Mouse (Mus musculus) right cerebral cortex, postnatal 4 days (tissue): ENCODE data around the gene Abhd16b.
A peak's percentile ranks its signal among the peaks of the same experiment; 100 is the strongest.
"Not testable (repeated sequence)": the region's sequence is repeated elsewhere in the genome, so short reads cannot be mapped to it uniquely, and the experiment has no call there.

Experiments used
- DNase-seq: peaks from one replicate; pipeline ENCODE4 v3.0.0-alpha.2; 2022

Gene Abhd16b

GRCm38 (mm10) chr2:181487338-181488277 lies 5.4 kb upstream of the Abhd16b start:
- DNase-seq = no peak

GRCm38 (mm10) chr2:181491432-181492205 lies 1.4 kb upstream of the Abhd16b start:
- DNase-seq = no peak

GRCm38 (mm10) chr2:181492206-181492605 lies 800 bp upstream of the Abhd16b start:
- no peak for DNase-seq

GRCm38 (mm10) chr2:181494266-181494945 lies 1.4 kb downstream of the Abhd16b start:
- DNase-seq = no peak

GRCm38 (mm10) chr2:181495845-181496244 lies 2.8 kb downstream of the Abhd16b start:
- DNase-seq = not testable (repeated sequence)

GRCm38 (mm10) chr2:181496281-181496680 lies 3.3 kb downstream of the Abhd16b start:
- DNase-seq = peak; percentile 69

- DNase-seq = peak; percentile 88
Measured at GRCm38 (mm10) chr2:181496831-181497547, 4.0 kb downstream of the Abhd16b start, which contains the start of gene Tpd52l2. TSS of gene Tpd52l2 (plus strand) at chr2:181497142.

GRCm38 (mm10) chr2:181497548-181497875 lies 4.5 kb downstream of the Abhd16b start:
- peak; percentile 11 for DNase-seq

GRCm38 (mm10) chr2:181498644-181499043 lies 5.6 kb downstream of the Abhd16b start:
- no peak for DNase-seq

- DNase-seq = no peak
Measured at GRCm38 (mm10) chr2:181509191-181509590, 16.2 kb downstream of the Abhd16b start.

- no peak for DNase-seq
Measured at GRCm38 (mm10) chr2:181511231-181511630, 18.2 kb downstream of the Abhd16b start.

GRCm38 (mm10) chr2:181519201-181519600 lies 26.2 kb downstream of the Abhd16b start:
- DNase-seq = no peak

- DNase-seq = peak; percentile 96
Measured at GRCm38 (mm10) chr2:181520118-181520935, 27.3 kb downstream of the Abhd16b start, which contains the start of gene Dnajc5. TSS of gene Dnajc5 (plus strand) at chr2:181520485.

GRCm38 (mm10) chr2:181520936-181521227 lies 27.9 kb downstream of the Abhd16b start:
- DNase-seq = no peak

GRCm38 (mm10) chr2:181521491-181521890 lies 28.5 kb downstream of the Abhd16b start:
- DNase-seq = no peak

GRCm38 (mm10) chr2:181522811-181523210 lies 29.8 kb downstream of the Abhd16b start:
- DNase-seq = no peak

GRCm38 (mm10) chr2:181525526-181525925 lies 32.5 kb downstream of the Abhd16b start:
- no peak for DNase-seq

GRCm38 (mm10) chr2:181529076-181529475 lies 36.1 kb downstream of the Abhd16b start:
- DNase-seq = no peak

- DNase-seq = no peak
Measured at GRCm38 (mm10) chr2:181532589-181532988, 39.6 kb downstream of the Abhd16b start.

GRCm38 (mm10) chr2:181536410-181536809 lies 43.4 kb downstream of the Abhd16b start:
- no peak for DNase-seq

- no peak for DNase-seq
Measured at GRCm38 (mm10) chr2:181537444-181538047, 44.5 kb downstream of the Abhd16b start.
